Mouse (Mus musculus): ENCODE data around the gene Sertad2. TPM values are rescaled to one million over a fixed set of nuclear protein-coding genes. Genes with fewer than 3 reads are reported as not detected.

Gene Sertad2
- 14.2 and 15.7 TPM in 2 replicates for total RNA-seq (2021)
- long read RNA-seq, full-length matches to known transcripts, result 11 of 15 reads
- long read RNA-seq, partial matches to known transcripts, result 2 of 15 reads
- long read RNA-seq, other reads (novel, unspliced or antisense), result 2 of 15 reads

DNA sequence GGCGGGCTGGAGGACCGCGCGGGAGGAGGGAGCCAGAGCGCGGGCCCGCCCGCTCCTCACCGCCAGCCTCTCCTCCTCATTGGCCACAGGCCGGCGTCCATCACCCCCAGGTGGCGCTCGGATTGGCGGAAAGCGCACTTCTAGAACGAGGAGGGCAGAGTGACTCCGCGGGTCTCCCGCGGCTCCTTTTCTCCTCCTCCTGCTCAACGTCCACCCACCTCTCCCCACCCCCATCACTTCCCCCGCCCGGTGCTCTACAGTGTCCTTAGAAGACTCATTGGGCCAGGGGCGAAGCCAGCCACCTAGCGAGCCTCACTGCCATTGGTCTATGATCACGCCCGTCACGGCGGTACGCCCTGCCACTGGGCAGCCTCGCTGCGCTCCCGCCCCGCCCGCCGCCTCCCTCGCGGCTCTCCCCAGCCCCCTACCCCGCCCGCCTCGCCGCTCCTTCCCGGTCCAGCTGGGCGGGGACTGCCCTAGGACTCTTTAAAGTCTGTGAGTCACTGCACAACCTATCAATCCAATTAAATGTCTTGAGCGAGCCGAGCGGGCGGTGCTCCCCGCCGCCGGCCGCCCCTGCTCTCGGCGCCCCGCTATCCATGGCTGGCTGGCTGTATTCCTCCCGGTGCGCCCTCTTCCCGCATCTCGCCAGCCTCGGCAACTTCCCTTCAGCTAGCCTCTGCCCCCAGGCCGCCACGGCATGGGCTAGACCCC is at the start of gene Sertad2:
Sertad2 (plus strand) TSS at position 515 of the 714 bp plus-strand sequence.
- peak; percentile 99 for DNase-seq

DNA sequence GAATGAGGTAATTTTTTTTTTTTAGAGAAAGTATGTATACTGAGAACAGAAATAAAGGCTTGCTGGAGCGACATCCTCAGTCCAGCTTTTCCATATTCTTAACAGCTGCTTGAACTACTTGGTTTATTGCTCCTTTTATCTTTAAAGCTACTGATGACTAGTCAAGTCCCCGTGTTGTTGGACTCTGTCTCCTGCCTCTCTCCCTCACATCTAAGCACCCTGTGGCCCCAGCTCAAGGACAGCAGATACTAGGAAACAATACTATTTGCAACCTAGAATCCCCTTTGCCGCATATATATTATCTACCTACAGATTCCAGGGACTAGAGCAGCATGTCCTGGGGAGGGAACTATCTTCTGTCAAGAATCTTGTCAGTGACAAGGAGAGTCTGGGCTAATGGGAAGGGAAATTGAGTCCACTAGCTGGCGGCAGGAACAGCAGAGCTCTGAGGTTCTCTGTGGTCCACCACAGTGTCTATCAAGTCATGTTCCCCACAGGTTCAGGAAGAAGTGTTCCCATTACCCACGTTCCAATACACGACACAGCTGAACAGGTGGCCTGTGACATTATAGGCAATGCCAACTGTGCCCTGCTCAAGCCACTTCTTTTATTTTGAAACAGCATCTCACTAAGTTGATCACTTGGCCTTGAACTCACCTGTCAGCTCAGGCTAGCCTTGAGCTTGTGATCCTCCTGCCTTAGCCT is 49.0 kb upstream of the Sertad2 start:
- DNase-seq, result no peak

DNA sequence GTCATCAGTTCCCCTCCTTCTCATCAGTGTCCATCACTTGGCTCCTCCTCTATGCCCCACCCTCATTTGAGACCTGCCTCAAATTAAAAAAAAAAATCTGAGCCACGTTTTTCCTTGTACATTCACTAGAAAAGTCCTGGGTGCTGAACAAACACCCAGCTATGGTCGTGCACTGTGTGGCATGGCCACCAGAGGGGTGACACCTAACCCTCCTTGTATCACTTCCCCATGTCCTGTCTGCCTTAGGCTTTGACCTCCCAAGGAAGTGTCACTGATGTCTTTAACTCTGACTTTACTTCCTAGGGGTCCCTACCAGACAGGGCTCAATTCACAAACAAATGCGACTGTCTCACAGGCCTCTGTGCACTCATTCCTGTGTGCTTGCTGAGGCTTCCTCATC is 42.5 kb upstream of the Sertad2 start:
- no peak for DNase-seq

DNA sequence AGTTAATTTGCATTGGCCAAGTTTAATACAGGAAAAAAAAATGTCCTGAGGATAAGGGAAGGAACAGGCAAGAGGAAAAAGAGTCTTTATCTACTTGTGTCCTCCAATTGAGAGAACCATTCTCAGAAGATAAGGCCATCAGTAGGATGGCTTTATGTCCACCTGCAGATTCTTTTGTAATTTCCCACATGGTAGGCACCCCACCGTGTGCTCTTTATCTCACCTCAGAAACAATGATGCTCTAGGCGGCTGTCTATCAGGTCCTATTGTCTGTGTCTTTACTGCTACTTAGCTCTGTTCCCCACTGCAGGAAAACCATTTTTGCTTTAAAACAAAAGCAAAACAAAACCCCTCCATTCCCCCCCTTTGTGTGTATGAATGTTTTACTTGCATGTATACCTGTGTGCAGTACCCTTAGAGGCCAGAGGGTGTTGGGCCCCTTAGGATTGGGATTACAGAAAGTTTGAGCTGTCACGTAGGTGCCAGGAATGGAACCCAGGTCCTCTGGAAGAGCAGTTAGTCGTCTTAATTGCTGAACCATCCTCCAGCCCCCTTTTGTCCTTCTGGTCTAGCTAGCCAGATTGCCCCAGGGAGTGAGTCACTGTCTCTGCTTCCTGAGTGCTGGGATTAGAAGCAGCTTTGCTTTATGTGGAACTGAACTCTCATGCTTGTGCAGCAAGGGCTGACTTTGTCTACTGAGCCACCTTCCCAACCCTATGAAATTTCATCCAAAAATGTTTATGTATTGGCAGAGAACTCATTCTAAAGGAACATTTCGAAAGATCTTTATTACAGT is 41.7 kb upstream of the Sertad2 start:
- DNase-seq, result no peak

DNA sequence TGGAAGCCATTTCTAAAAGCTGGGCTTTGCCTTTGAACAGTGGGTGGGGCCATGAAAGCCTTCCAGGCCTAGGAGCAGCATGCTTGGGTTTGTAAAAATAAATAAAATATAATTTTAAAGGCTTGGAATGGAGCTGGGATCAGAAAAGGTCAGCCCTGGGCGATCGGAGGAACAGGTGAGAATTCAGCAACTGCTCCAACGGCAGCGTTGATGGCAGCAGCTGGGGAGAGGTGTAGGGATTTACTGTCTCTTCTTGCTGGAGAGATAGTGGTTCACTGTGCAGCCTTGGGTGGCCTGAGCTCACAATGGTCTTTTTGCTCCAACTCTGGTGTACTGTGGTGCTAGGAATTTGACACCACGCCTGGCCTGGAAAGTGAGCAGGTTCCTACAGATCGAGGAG is 29.5 kb upstream of the Sertad2 start:
- no peak for DNase-seq

DNA sequence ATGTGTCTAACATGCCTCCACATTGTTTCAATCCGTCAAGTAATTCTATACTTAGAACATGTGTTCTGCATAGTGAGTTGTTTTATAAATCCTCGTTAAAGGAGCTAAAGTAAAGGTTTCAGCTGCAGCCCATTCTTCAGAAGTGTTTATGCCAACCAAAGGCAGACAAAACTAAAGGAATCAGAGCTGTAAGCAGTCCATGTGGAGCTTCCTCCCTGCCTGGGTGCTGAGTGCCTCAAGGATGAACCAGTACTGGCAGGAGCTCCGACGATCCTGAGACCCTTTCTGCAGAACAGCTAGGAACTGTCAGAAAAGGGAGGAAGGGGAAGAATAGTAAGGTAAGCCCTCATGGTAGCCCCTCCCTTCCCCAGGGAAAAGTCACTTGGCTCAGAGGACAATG is 28.3 kb upstream of the Sertad2 start:
- no peak for DNase-seq

DNA sequence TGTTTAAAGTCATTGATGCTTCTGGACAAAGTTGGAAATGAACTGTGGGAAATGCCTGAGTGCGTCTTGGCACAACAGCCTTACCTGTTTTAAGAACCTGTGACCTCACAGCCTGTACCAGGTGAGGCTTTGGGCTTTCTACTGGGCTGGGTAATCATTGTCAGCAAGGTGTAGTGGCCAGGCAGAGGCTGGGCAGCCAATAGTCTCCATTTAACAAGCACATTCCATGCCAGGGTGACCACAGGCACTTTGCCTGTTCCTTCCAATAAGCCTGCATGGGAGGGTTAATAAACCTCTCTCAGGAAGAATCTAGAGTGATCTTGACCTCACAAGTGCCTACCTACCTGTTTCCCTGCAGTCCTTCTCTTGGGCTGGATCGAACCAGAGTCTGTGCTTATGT is 21.7 kb upstream of the Sertad2 start:
- no peak for DNase-seq

DNA sequence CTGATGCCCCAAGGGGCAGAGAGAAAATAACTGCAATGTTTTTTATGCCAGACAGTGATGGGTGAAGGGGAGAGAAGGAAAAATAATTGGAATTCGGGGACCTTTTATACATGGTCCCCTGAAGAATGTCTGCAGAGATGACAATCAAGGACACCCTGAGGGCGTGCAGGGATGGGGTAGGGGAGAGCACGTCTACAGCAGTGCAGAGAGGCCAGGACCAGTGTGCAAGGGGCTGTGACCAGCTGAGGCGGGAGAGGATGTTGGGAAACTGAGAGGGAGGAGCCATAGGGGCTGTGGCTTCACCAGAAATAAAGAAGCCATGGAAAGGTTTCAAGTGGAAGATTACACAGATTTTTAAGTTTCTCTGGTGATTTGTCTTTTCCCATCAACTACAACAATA is 20.3 kb upstream of the Sertad2 start:
- DNase-seq, result no peak

DNA sequence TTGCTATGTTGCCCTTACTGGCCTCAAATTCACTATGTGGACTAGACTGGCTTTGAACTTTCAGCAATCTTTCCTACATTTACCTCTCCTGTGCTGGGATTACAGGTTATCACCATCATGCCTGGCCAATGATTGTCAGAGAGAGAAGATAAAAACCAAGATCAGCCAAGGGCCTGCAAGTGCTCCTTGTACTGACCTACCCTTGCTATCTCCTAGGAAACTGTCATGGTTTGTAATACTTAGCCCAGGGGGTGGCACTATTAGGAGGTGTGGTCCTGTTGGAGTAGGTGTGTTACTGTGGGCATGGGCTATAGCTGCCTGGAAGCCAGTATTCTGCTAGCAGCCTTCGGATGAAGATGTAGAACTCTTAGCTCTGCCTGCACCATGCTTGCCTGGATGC is 18.6 kb upstream of the Sertad2 start:
- no peak for DNase-seq

DNA sequence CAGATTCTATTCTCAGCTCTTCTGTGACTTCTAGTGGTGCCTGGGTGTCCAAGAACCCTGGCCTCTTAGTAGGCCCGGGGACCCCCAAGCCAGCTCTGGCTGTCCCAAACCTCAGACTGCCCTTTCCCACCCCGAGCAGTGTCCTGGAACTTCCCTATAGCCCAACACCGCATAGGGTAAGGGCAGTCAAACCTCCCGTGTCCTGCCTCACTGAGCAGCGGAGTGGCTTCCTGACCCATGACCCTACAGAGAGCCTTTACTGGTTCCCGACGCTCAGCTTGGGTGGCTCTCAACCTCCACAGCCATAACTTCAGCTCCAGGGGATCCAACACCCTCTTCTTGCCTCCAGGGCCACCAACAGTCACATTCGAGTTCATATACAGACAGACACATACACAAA is 17.1 kb upstream of the Sertad2 start:
- DNase-seq, result no peak

DNA sequence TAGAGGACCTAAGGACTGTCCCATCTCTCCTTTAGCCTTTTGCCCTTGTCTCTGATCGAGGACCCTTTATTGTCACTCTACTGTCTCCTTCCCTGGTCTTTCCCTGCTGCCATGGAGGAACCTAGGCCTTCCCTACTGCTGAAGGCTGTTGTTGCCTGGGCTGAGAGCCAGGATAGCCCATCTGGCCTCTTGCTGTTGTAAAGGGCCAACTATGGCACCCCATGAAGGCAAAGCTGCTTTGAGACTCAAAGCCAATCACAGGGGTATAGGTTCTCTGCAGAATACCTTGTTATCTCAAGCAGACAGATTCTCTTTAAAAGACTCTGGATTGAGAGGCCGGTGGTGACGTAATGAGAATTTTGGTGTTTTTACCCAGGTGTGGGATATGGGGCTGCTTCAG is 15.2 kb upstream of the Sertad2 start:
- no peak for DNase-seq

DNA sequence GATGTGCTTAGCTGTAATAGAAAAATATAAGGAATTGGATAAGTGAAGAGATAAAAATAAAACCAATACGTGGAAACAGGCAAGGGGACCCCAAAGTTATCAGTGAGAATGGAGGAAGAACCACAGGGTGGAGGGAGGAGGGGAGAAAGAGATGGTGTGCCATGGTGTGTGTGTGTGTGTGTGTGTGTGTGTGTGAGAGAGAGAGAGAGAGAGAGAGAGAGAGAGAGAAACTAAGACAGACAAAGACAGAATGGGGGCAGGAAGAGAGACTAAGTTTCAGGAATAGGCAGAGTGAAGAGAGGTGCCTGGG is 11.4 kb upstream of the Sertad2 start:
- no peak for DNase-seq

DNA sequence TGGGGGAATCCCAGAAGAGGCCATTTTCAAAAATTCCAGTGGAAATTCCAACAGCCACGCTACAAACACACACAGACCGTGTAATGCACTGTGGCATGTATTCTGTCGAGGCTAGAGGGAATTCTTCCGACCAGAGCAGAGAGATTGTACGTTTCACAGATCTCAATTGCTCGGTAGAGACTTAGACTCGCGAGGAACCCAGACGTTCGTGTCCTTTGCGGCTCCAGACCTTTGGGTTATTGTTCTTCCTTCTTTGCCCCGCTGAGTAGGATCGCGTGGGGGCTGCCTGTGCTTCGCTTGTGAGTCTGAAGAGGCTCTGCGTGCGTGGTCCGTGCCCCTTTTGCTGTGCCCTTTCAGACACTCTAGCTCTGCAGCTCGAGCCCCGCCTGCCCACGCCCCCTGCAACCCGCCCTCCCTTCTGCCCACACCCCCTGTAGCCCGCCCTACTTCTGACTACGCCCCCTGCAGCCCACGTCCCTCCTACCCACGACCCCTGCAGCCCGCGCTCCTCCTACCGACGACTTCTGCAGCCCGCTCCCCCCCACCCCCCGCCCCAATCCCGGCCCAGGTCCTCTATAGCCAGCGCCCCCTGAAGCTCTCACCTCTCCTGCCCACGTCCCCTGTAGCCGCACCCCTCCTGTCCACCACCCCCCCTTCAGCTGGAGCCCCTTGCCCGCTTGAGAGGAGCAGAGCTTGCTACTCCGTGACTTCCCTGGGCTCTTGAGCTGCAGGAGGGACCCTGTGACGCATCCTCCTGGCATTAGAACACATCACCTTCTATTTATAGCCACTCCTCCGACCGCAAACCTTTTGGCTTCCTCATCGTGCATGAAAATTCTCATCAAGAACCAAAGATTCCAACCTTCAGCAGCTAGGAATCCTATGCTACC is 10.8 kb upstream of the Sertad2 start:
- DNase-seq, result peak; percentile 62

DNA sequence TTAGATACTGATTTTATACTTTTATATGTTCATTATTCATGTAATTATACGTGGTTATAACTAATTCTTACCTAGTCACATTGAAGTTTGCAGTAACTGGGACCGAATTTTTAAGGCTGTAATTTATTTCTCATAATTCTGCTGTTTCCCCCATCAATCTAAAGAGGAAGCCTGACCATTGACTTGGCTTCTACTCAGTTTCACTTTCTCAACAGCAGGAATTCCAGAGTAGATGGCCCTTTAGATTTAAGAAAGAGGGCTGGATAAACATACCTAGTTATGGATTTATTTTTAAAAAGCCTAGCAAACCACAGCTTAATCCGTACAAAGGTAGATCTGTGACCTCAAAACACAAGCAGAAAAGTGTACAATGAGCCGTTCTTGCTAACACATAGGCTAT is 9.8 kb upstream of the Sertad2 start:
- DNase-seq, result no peak

DNA sequence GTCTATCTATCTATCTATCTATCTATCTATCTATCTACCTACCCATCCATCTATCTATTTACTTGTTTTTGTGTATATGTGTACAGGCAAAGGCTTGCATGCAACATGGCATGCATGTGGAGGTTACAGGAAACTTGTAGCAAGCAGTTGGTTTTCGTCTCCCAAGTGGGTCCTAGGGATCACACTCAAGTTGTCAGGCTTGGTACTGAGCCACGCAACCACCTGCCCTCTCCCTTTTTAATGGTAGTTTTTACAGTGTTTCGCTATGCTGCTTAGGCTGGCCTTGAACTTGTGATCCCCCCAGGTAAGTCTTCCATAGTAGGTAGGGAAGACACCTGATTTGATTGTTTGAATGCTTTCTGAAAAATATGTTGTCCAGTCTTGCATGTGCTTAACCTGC is 5.8 kb upstream of the Sertad2 start:
- no peak for DNase-seq

DNA sequence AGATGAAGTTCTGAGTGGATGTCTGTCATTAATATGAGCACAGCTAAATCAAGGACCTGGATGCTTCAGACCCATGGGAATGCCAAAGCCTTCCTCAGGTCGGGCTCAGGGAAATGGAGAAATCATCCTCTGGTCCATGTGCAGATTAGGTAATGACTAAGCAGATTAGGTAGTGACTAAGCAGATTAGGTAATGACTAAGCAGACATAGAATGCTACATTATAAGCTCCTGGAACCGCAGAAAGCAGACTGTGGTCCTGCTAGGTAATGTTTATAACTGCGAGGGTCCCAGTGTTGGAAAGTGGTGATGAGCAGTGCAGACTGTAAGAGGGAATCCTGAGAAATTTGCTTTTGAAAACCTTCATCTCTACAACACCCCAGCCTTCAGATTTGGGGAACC is 4.6 kb upstream of the Sertad2 start:
- no peak for DNase-seq

DNA sequence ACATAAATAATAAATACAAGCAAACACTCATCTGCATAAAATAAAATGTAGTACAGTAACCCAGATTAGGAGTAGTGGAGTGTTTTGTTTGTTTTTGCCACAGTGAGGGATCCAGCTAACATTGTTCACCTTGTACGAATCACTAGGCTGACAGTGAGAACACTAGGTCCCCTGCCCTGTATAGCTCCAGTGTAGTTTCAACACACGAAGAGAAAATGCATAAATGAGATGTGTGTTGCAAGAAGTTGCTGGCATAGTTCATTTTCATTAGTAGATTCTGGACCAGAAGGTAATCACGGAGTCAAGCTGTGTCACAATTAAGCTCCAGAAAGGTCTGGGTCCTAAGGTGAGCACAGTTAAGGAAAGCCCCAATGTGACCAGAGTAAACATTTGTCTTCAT is 1.8 kb upstream of the Sertad2 start:
- DNase-seq, result no peak

DNA sequence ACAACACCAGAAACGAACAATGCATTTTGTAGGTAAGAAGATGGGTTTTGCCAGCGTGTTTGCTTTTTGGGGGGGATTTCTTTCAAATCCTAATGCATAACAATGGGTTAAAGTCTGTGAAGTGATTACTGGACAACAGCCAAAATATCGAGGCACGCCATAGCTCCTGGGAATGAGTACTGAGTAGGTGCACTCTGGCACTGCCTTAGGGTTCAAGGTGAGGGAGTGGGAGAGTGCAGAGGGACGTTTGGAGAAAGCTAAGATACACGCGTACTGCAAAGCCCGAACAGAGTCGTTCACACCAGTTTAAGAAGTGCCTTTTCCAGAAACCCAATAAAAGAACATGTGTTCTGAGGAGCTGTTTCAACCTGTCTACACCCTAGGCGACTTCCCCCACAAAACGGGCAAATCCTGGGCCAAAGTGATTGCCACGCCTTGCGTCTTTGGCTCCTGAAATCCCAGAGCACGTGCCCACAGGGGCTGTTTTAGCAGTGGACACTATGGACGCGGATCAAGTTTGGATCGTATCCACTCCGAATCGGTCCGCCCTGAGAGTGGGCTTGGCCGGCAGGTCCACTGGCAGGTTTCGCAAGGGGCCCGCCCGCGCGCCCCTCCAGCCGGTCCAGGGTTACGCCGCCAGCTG is 937 bp upstream of the Sertad2 start:
- DNase-seq, result no peak

DNA sequence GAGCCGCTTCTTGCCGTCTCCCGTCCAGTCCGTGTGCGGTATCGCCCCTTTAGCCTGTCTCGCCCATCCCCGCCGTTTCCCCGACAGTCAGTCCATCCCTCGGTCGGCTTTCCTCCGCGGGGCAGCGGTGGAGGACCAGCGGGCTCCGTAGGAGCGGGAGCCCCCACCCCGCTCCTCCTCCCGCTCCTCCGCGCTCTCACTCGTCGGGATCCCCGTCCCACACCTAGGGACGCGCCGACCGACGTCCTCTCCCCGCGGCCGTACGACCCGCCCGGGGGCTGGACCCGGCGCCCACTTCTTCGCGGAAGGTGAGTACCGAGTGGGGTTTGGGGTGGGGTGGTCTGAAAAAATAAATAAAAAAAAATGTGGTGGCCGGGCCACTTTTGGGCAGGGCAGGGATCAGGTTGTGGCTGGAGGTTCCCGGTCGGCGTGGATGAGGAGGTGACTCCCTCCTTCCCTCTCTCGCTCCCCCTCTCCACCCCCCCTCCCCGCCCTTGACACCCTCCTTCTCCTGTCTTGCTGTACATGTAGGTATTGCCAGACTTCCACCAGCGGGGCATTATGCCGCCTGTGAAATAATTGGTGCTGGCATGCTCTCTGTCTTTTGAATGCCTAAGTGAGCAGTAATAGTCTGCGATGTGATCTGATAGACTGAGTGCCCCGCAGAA is 534 bp downstream of the Sertad2 start:
- peak; percentile 47 for DNase-seq

DNA sequence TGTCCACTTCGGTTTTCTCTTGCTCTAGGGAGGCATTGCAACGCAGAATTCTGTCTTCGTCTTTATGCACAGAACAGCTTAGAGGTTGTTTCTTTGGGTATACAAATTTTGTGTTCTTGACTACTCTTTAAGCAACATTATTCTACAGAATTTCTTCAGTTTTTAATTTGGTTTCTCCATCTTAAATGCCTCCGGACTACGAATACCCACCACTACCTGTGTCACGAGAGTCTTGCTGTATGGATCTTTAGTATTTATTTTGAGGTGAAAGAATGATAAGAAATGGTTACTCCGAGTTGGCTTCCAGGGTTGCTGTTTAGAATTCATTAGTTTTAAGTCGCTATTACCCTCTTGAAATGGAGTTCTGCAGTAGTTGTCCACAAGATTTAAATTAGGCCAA is 1.3 kb downstream of the Sertad2 start:
- no peak for DNase-seq
